9 mouse cellular contexts compared by ENCODE assay signal in genomic region chr8:61479506-61480214, GRCm38 (mm10). TPM values are rescaled to one million over a fixed set of nuclear protein-coding genes. Genes with fewer than 3 reads are reported as not detected.
DNase-seq lines count a peak whose midpoint lies in the region; ATAC-seq lines count a peak whose summit lies in the region.
"Had no signal": no experiment of that assay in that cellular context is flagged by ENCODE, and none has a peak within 500 bp of the region (broad histone marks: within the 10 kb centered on the region; RNA-seq: fewer than 3 reads in every experiment).

No protein-coding gene starts in this region.

- no peak for ATAC-seq in heart, embryonic 11.5 days (replicated peaks; ENCODE audit: insufficient number of reproducible peaks, low FRiP score, low TSS enrichment)
- ATAC-seq in limb, embryonic 11.5 days (ENCODE audit: insufficient number of reproducible peaks, low FRiP score, low TSS enrichment, low read depth) = peak; percentile 57; the same call in 1 of the 2 replicates
- peak; percentile 74 for ATAC-seq in midbrain, embryonic 13.5 days

- no peak overlapping the region for H3K4me2 ChIP-seq in heart, embryonic 11.5 days
- no peak overlapping the region for H3K4me2 ChIP-seq in limb, embryonic 11.5 days (ENCODE audit: low read depth, severe bottlenecking)
- no peak overlapping the region for H3K4me2 ChIP-seq in midbrain, embryonic 13.5 days (replicated peaks)

- no peak overlapping the region for H3K4me3 ChIP-seq in heart, embryonic 11.5 days (ENCODE audit: low read depth, low read length)
- no peak overlapping the region for H3K4me3 ChIP-seq in limb, embryonic 11.5 days (ENCODE audit: low read depth, low read length)
- no peak overlapping the region for H3K4me3 ChIP-seq in midbrain, embryonic 13.5 days (replicated peaks)
- H3K4me3 ChIP-seq: myocyte had no signal

- no peak overlapping the region for H3K27ac ChIP-seq in heart, embryonic 11.5 days (ENCODE audit: low read depth, low read length)
- H3K27ac ChIP-seq in limb, embryonic 11.5 days (replicated peaks; ENCODE audit: low read depth, low read length) = no peak overlapping the region
- H3K27ac ChIP-seq in midbrain, embryonic 13.5 days = no peak overlapping the region

- H3K36me3 ChIP-seq in heart, embryonic 11.5 days (ENCODE audit: control insufficient read depth, insufficient read depth, low read length) = no peaks in the 10 kb centered on the region
- no peaks in the 10 kb centered on the region for H3K36me3 ChIP-seq in limb, embryonic 11.5 days (ENCODE audit: control insufficient read depth, insufficient read depth, low read length)
- H3K36me3 ChIP-seq in midbrain, embryonic 13.5 days = no peaks in the 10 kb centered on the region

- DNase-seq in heart, adult 11 months = peak; percentile 95
- DNase-seq in embryo, embryonic 11 days = peak; percentile 74
- peak; percentile 50 to 66 for DNase-seq in gastrocnemius, postnatal 4 days (ENCODE audit: low spot score in 2 of 2)
- DNase-seq in kidney, adult 8-10 months = peak; percentile 61 to 74
- DNase-seq in limb, embryonic 11.5 days (ENCODE audit: low spot score) = peak; percentile 67
- peak; percentile 39 to 66 for DNase-seq in spleen, postnatal 4 days (ENCODE audit: low spot score in 2 of 2)

- no peaks in the 10 kb centered on the region for H3K9me3 ChIP-seq in heart, embryonic 11.5 days (replicated peaks; ENCODE audit: control insufficient read depth, low read length)
- H3K9me3 ChIP-seq in limb, embryonic 11.5 days (ENCODE audit: control insufficient read depth, low read length) = no peaks in the 10 kb centered on the region
- no peaks in the 10 kb centered on the region for H3K9me3 ChIP-seq in midbrain, embryonic 13.5 days

- no peaks in the 10 kb centered on the region for H3K4me1 ChIP-seq in heart, embryonic 11.5 days (ENCODE audit: control insufficient read depth, insufficient read depth, low read length)
- H3K4me1 ChIP-seq in limb, embryonic 11.5 days (ENCODE audit: control insufficient read depth, insufficient read depth, low read length) = no peaks in the 10 kb centered on the region
- no peaks in the 10 kb centered on the region for H3K4me1 ChIP-seq in midbrain, embryonic 13.5 days (replicated peaks)

- H3K27me3 ChIP-seq in heart, embryonic 11.5 days (ENCODE audit: control insufficient read depth, insufficient read depth, low read length) = no peaks in the 10 kb centered on the region
- H3K27me3 ChIP-seq in limb, embryonic 11.5 days (ENCODE audit: control insufficient read depth, insufficient read depth, low read length) = no peaks in the 10 kb centered on the region
- no peaks in the 10 kb centered on the region for H3K27me3 ChIP-seq in midbrain, embryonic 13.5 days

- H3K9ac ChIP-seq in heart, embryonic 11.5 days (ENCODE audit: low read depth, low read length) = no peak overlapping the region
- H3K9ac ChIP-seq in limb, embryonic 11.5 days (ENCODE audit: low read length) = no peak overlapping the region
- no peak overlapping the region for H3K9ac ChIP-seq in midbrain, embryonic 13.5 days (replicated peaks)

- 47% methylated on average over 11 of the region's 11 CpGs for WGBS in heart, embryonic 11.5 days (ENCODE audit: insufficient replicate concordance)
- WGBS in limb, embryonic 11.5 days = 56% methylated on average over 11 of the region's 11 CpGs
- 57% methylated on average over 11 of the region's 11 CpGs for WGBS in midbrain, embryonic 13.5 days

RNA-seq across cellular contexts. Expression of gene Cbr4, which starts 7.9 kb away (rescaled TPM):
- 30.2 and 41.3 TPM in 2 replicates for polyA plus RNA-seq in heart, embryonic 11.5 days (2014; fragmentation: Nextera tagmentation; extraction: Ambion mirVana)
- 10 to 100 TPM; 31.5 to 38.2 TPM for total RNA-seq in gastrocnemius, postnatal 4 days (2021)
- polyA plus RNA-seq in limb, embryonic 11.5 days (2014; fragmentation: Nextera tagmentation; extraction: Ambion mirVana) = 24.8 and 29.5 TPM in 2 replicates
- polyA plus RNA-seq in midbrain, embryonic 13.5 days (2015; fragmentation: Nextera tagmentation; extraction: Ambion mirVana) = 21.4 and 25.0 TPM in 2 replicates
